Comparison of ENCODE assay signal across 29 mouse cellular contexts in genomic region chr15:95799632-95800031, GRCm38 (mm10). TPM values are rescaled to one million over a fixed set of nuclear protein-coding genes. Genes with fewer than 3 reads are reported as not detected.
DNase-seq lines count a peak whose midpoint lies in the region; ATAC-seq lines count a peak whose summit lies in the region.
"Had no signal": no experiment of that assay in that cellular context is flagged by ENCODE, and none has a peak within 500 bp of the region (broad histone marks: within the 10 kb centered on the region; RNA-seq: fewer than 3 reads in every experiment).

No protein-coding gene starts in this region.

- no peak overlapping the region for H3K4me3 ChIP-seq in macrophage (ENCODE audit: inconsistent target)
- H3K4me3 ChIP-seq: embryonic facial prominence, embryonic 12.5 days; embryonic facial prominence, embryonic 15.5 days; forebrain, embryonic 12.5 days; forebrain, embryonic 15.5 days; heart, embryonic 10.5 days; heart, embryonic 13.5 days had no signal

- 0 out of 2 replicates have a peak overlapping the region, but pooled peaks have one; percentile 7 for H3K27ac ChIP-seq in macrophage
- H3K27ac ChIP-seq: embryonic facial prominence, embryonic 12.5 days; embryonic facial prominence, embryonic 15.5 days; forebrain, embryonic 12.5 days; forebrain, embryonic 15.5 days; heart, embryonic 10.5 days; heart, embryonic 13.5 days; hindbrain, embryonic 14.5 days; hindbrain, postnatal 0 days had no signal

- DNase-seq in heart, adult 11 months = peak; percentile 92
- no peak for DNase-seq in heart, adult 8-10 months (ENCODE audit: low spot score)
- peak; percentile 94 for DNase-seq in MEL-GATA-1-ER (ENCODE audit: extremely low read depth, low read depth)
- no peak for DNase-seq in right cerebral cortex, postnatal 4 days
- DNase-seq in left cerebral cortex, postnatal 36 days (ENCODE audit: low spot score in 2 of 2) = no peak
- DNase-seq: adrenal gland, adult 8-10 months; adrenal gland, postnatal 25 days; B cell, adult 2 months; cerebellum, adult 11 months; cerebellum, adult 2 months; cerebellum, adult 9-11 months; cerebellum, postnatal 25 days; gastrocnemius, postnatal 14 days; heart, adult 18-20 months; heart, postnatal 14 days; heart, postnatal 4 days had no signal

- 0 out of 2 replicates have a peak, but pooled peaks have one; percentile 8 for ATAC-seq in monocyte, adult 5-6 weeks (replicated peaks; ENCODE audit: insufficient number of reproducible peaks, low FRiP score, low TSS enrichment, poor library complexity, severe bottlenecking)
- ATAC-seq: activated CD4-positive, CD25-positive, alpha-beta regulatory T cell, adult 4 months; forebrain, embryonic 15.5 days; hindbrain, postnatal 0 days; inflammation-experienced regulatory T-cells, adult 6 months had no signal

- H3K36me3 ChIP-seq in macrophage (ENCODE audit: inconsistent target) = no peaks in the 10 kb centered on the region
- H3K36me3 ChIP-seq: embryonic facial prominence, embryonic 12.5 days; forebrain, embryonic 15.5 days; G1E had no signal

- WGBS in macrophage (ENCODE audit: missing documents) = 69% methylated on average over 5 of the region's 5 CpGs

- intact Hi-C loops in left cerebral cortex, postnatal 36 days (cut with DNase I) = loop anchor here (10.0 kb wide), 1 partner anchor 135 kb away; no protein-coding TSS in a partner anchor

- peaks cover 92% of the 10 kb centered on the region for H3K79me2 ChIP-seq in macrophage (ENCODE audit: inconsistent target)

RNA-seq across cellular contexts. Expression of gene Ano6, which starts 9.0 kb away (rescaled TPM):
- 10 to 100 TPM; 17.7 to 21.2 (median 19.1) TPM for total RNA-seq in heart, adult 8-10 months (2022)
- 100 to 1,000 TPM; 179 to 920 (median 223) TPM for total RNA-seq in macrophage (2018; cell fraction: chromatin; rRNA removed)
- 100 to 1,000 TPM in 10 of 26 experiments, 10 to 100 TPM in 16; 54.7 to 124 (median 86.7) TPM for total RNA-seq in macrophage (2018; cell fraction: cytosol; rRNA removed)
- 100 to 1,000 TPM; 107 to 458 (median 178) TPM for total RNA-seq in macrophage (2018; cell fraction: nucleus; rRNA removed)
- polyA plus RNA-seq in macrophage (2018) = 71.9 to 124 TPM (median 74.2 TPM) in 3 replicates
- 47.5 to 60.0 TPM (median 54.9 TPM) in 3 replicates for total RNA-seq in monocyte, adult 5-6 weeks (2017)
- total RNA-seq in left cerebral cortex, postnatal 36 days (2021) = 10 to 100 TPM; 17.9 to 22.9 TPM

Comparison
In these comparisons a context has a peak if more than half of its experiments do, and no peak if none do; other contexts are left out.
1. DNase-seq: peak in heart, adult 11 months (single experiment) and MEL-GATA-1-ER (single experiment); none in heart, adult 8-10 months (single experiment), right cerebral cortex, postnatal 4 days (single experiment) and left cerebral cortex, postnatal 36 days (0 of 2).